Mouse (Mus musculus) spleen, embryonic (tissue): ENCODE measurements around the gene Alkal2.

Source experiments
- CTCF ChIA-PET: fragments of 350-600 bp; sonication (Branson Sonifier 250); formaldehyde crosslinking; loops from one replicate; lab custom pipeline; 2022; lab: Charles Lee

The Alkal2 gene

GRCm38 (mm10) chr12:30922401-30922800 lies 38.3 kb downstream of the Alkal2 start:
- CTCF ChIA-PET: no interaction called here

- CTCF ChIA-PET: interaction anchor here (0.6 kb wide), 1 partner anchor 45 kb away, joined by 4 read pairs; no protein-coding TSS in a partner anchor
Measured at GRCm38 (mm10) chr12:30928182-30928581, 44.1 kb downstream of the Alkal2 start.

GRCm38 (mm10) chr12:30933299-30933698 lies 49.2 kb downstream of the Alkal2 start:
- CTCF ChIA-PET: no interaction called here

GRCm38 (mm10) chr12:30936899-30937298 lies 52.8 kb downstream of the Alkal2 start:
- CTCF ChIA-PET: no interaction called here
